Mouse (Mus musculus): ENCODE results near the gene Tmem183a.

DNA sequence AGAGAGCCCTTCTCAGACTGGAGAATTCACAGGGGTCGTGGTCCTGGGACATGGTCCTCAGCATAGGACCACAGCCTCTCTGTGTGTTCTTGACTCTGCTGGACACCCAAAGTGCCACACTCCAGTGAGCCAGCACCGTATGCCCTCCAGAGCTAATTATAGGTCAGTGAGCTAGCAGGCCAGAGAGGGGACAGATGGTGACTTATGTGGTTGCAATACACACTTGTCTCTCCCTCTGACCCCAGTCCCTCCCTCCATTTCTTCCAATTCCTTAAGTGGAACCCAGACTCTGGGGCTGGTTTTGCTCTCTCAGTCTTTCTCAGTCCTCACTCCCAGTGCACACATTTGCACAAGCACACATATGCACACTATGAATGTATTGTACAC, 19.5 kb downstream of the Tmem183a start:
- TF ChIP-seq POLR2AphosphoS5 (IDR thresholded peaks at IDR 0.05; ENCODE audit: insufficient replicate concordance, low read depth, low read length) = no peak
- no peak for TF ChIP-seq CTCF (IDR thresholded peaks at IDR 0.05; ENCODE audit: low read depth, low read length)
- TF ChIP-seq TAL1 (conservative IDR thresholded peaks at IDR 0.05; ENCODE audit: low read depth, low read length) = no peak
